Mouse (Mus musculus) erythroid progenitor cell, adult 5-6 weeks (primary cell): ENCODE measurements around the gene Kif13a. TPM values are rescaled to one million over a fixed set of nuclear protein-coding genes. Genes with fewer than 3 reads are reported as not detected.
A peak's percentile ranks its signal among the peaks of the same experiment; 100 is the strongest.

ENCODE experiments used
- ATAC-seq: replicated peaks from 2 replicates; pipeline ENCODE4 v1.8.0; 2016; ENCODE audit warnings: moderate number of reproducible peaks, mild to moderate bottlenecking, moderate TSS enrichment, inconsistent platforms; ENCODE audit not compliant: poor library complexity, low FRiP score, severe bottlenecking
- total RNA-seq, 2 experiments: library from RNA; stranded (forward) in 1 of 2; stranded (reverse) in 1 of 2; fragments of 150-400 nt in 1 of 2; fragments of 186-747, 209-891 nt in 1 of 2; gene quantifications; 2 replicates each; pipeline versions ENCODE4 v1.2.3 to v1.2.4; 2015 to 2017; ENCODE audit warnings: low replicate concordance in 2 of 2

Gene Kif13a
- total RNA-seq, 2 experiments from 2014 or later: 1.7 to 6.5 TPM

DNA sequence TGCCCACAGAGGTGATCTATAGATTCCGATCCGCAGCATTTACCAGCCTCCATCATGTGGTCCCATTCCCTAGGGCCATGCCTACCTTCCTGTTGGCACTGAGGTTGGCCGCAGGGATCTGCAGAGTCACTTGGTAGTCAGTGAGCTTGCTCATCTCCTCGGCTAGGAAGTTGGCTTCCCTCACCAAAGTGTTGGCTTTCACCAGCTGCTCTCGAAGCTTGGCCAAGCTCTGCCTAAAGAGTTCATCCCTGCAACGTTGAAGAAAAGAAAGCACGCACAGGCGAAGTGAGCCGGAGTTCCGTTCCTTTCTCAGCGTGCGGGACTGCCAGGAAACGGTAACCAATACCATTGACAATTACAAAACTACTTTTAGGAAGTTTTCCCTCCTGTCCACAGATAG is 128.5 kb downstream of the Kif13a start:
- no peak for ATAC-seq

GRCm38 (mm10) chr13:46798156-46798555 is 131.5 kb downstream of the Kif13a start:
- ATAC-seq: peak; percentile 65

- ATAC-seq: no peak
Measured at GRCm38 (mm10) chr13:46796381-46796780, 133.3 kb downstream of the Kif13a start.

GRCm38 (mm10) chr13:46793824-46794223 is 135.8 kb downstream of the Kif13a start:
- ATAC-seq: no peak

DNA sequence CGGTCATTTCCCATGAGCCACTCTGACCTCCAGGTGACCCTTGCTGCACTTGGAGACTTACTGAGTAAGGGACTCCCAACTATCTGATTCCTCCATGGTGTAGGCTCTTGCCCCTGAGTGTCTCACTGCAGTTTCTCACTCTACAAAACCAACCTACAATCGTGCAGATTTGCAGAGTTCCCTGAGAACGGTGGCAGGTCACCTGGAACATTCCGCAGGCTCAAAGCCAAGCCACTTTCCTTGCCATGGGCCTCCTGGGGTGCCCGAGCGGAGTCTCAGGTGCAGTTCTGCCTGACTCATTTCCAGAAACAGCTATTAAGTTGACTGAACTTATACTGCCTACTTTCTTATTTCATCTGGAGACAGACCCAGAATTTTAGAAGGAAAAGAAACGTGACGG is 141.2 kb downstream of the Kif13a start:
- ATAC-seq: no peak

DNA sequence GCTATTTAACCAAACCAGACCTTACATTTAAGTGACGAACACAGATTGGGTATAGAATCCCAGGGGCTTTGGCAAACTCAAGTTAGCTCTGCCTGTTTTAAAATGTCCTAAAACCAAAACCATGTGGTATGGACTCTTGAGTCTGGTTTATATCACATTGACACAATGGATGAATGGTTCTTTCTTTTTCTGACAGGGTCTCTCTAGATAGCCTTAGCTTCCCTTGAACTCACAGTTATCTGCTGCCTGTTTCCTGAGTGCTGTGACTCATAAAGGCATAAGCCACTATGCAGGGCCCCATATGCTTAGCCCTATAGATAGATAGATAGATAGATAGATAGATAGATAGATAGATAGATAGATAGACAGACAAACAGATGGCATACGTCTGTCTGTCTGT is 142.8 kb downstream of the Kif13a start:
- no peak for ATAC-seq

DNA sequence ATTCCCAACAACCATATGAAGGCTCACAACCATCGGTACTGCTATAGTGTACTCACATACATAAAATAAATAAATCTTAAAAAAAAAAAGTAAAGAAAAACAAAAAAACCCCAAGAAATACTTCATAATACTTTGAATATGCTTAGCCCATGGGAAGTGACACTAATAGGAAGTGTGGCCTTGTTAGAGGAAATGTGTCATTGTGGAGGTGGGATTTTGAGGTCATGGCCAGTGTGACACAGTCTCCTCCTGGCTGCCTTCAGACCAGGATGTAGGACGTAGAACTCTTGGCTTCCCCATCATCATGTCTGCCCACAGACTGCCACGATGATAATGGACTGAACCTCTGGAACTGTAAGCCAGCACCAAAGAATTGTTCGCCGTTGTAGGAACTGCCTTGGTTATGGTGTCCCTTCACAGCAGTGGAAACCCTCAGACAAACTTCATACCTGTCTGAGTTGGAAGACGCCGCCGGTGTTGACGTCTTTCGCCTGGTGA is 143.6 kb downstream of the Kif13a start:
- no peak for ATAC-seq

DNA sequence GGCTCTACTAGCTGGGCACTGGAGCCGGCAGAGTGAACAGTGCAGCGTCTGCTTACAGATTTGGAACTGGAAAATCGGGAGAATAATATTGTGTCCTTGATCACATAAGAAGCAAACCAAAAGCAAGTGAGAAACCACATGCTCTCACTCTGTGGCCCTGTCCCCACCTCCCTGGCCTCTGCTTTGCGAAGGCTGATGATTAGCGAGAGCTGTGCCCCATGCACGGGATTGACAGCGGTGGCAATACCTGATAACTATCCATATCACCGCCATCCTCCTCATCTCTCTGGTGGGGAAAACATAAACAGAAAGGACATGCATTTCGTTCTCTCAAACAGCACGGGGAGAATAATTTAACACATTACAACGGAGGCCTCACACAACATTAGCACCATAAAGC is 149.3 kb downstream of the Kif13a start:
- no peak for ATAC-seq

GRCm38 (mm10) chr13:46779831-46780230 is 149.8 kb downstream of the Kif13a start:
- no peak for ATAC-seq

- ATAC-seq: no peak
Measured at GRCm38 (mm10) chr13:46777461-46777860, 152.2 kb downstream of the Kif13a start.

DNA sequence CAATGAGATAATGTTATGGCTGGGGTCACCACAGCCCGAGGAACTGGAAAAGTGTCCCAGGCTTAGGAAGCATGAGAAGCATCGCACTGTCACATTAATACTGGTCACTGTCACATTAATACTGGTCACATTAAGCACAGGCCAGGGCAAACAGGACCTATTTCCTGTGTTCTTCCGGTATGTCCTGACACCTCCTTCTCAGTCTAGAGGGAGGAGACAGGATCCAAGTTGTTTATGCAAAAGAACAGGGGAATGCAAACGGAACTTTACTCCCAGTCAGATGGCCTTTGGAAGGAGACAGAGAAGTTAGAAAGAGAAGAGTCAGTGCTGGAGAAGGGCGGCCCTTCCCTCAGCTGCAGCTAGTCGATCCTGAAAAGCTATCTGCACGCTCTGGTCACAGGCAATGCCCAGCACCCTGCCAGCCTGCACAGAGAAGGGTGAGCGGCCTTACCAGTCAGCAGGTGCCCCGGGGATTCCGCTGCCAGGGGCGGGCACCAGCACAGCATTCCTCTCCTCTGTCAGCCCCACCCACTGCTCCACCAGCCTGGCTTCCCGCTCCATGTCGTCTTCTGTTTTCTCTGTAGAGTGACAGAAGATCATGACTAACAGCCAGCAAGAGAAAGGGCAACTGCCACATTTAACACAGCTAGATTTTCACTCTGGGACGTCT is 152.9 kb downstream of the Kif13a start:
- ATAC-seq: no peak

DNA sequence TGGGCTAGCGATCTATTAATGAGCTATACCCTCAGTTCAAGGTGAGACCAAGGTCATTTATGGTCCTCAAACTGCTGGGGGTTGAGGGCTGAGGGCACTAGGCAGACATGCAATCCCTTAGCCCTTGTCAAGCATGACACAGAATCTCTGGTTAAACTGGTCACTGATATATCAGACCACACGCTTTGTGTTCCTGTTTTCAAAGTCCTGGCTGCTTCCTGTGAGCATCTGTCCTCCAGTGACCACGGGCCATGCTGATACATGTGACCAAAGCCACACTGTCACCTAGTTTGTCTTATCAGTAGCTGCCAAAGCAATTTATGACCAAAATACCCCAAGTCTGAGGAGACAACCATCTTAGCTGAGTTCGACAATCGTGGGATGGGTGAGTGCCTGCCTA is 154.7 kb downstream of the Kif13a start:
- ATAC-seq: no peak

DNA sequence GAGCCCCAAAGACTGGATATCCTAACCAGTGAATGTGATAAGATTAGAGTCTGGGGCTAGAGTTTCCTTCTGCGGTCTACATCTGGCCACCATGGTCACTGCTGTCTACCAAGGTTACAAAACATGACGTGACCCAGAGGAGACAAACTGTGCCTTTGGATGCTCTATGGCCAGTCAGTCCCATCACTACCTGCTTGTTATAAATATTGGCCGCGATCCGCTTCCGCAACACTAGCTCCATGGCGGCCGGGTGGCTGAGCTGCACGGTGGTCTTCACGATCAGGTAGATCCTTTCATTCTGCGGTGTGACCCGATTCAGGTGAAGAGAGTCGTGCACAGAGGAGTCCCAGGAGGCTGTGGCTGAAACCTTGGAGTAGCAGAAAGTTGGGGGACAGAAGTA is 157.1 kb downstream of the Kif13a start:
- ATAC-seq: no peak

GRCm38 (mm10) chr13:46765361-46765760 is 164.3 kb downstream of the Kif13a start:
- ATAC-seq: no peak

DNA sequence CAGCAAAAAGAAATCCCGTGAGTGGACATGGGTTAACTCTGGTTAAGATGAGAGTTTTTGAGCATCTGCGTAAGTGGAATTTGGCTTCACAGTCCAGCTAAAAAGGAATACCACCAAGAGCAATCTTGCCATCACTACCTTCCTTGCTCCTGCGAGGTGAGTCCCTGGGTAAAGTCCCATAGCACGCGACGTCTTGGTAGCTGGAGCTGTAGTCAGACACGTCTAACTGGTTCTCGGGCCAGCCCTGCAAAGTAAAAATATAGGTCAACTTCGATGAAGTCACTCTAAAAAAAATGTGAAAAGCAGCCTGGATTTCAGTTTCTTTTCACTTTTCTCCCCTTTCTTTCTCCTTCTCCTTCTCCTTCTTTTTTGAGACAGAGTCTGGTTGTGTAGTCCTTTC is 166.5 kb downstream of the Kif13a start:
- ATAC-seq: no peak

DNA sequence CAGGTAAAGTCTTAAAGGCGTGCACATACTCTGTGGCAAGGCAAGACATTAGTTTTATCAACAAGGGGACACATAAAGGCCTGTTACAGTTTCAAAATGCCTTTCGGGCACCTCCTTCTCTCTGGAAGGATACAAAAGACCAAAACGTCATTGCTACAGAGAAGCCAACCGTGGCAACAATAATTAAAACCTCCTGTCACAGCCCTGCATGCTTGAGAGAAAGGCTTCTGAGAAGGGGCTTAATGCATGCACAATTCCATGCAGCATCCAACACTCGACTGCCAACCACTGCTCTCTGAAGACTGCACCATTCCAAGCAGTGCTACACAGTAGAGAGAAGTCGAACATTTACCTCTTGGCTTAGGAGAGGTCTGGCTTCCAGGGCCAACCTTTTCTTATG is 168.7 kb downstream of the Kif13a start:
- no peak for ATAC-seq

DNA sequence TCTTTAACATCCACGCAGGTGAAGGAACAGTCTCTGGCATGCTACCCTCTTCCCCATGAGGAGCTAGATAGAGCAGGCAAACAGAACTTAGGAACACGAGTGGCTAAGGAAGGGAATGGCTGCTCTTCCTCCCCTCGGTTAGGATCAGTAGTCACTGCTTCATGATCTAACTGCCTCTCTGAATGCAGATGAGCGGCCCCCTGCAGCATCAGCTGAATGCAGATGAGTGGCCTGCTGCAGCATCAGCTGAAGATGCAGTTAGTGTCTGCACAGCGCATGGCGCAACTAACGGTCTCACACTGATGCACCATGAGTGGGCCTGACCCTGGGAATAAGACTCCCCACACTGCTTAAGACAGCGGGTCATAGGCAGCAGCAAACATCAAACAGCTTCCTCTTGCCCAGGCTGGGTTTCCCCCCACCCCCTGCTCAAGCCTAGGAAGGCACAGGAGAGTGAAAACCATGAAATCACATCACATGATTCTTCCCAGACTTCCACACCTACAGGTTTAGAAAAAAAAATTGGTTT is 170.3 kb downstream of the Kif13a start:
- no peak for ATAC-seq

- ATAC-seq: no peak
Measured at GRCm38 (mm10) chr13:46758627-46759026, 171.0 kb downstream of the Kif13a start.

DNA sequence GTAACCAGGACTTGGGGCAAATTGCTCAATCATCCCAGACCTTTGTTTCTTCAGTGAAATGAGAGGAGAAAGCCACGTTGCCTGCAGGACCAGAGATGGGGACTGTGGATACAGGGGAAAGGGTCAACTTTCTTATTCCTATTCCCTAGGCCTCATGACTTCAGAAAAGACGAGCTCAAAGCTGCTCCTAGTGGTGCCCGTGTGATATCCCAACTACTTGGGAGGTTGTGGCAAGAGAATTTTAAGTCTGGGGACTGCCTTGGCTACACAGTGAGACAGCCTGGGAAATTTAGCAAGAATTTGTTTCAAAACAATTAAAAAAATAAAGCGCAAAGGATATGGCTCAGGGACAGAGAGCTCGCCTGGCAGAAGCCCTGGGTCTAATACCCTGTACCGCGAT is 171.7 kb downstream of the Kif13a start:
- ATAC-seq: no peak

DNA sequence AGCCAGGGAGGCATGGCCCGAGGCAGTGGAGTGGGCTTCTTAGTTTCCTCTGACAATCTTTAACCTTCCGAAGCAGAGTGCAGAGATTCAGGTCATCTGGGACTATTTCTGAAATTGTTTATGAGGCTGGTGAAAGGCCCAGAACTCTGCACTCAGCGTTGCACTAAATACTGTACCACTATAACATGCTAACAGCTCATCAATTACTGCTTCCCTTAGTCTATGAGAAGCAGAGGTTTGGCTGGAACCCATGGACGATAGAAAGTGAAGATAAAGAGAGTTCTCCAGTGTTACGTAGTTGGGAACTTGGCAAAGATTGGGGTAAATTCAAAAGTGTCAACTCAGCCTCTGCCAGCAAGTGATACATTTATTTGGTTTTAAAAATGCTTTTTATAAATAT is 176.4 kb downstream of the Kif13a start:
- ATAC-seq: no peak

GRCm38 (mm10) chr13:46752566-46753229 is 177.0 kb downstream of the Kif13a start:
- ATAC-seq: no peak
